Mouse (Mus musculus): ENCODE data around the gene Cacna2d3. TPM values are rescaled to one million over a fixed set of nuclear protein-coding genes. Genes with fewer than 3 reads are reported as not detected.

Cacna2d3 gene
- total and polyA plus RNA-seq, 3 experiments: 0.61 to 0.78 (median 0.70) TPM

DNA sequence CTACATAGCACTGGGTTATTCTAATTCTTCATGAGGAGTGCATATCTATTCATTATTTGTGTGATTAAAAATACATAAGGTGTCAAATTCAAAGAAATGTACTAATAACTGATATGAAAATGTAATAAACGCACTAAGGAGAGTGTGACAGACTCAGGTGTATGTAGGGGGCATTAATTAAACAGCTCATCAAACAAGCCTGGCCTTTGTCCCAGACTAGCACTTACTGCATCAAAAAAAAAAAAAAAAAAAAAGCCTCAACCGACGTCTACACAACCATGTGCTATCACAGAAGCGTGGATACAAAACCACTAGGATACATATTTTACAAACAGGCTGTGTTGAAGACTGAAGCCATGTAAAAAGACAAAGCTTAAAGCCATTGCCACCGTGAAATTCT lies 169.2 kb downstream of the Cacna2d3 start:
- Histone ChIP-seq H3K27ac (no peak overlapping the region), H3K79me2 (replicated peaks; ENCODE audit: control insufficient read depth, insufficient read depth, low read length) (no peaks in the 10 kb centered on the region), H3K4me3 (no peak overlapping the region), H3K4me1 (ENCODE audit: control insufficient read depth, insufficient read depth, low read length) (no peaks in the 10 kb centered on the region), H3K9ac (ENCODE audit: low read depth, low read length) (no peak overlapping the region), H3K36me3 (ENCODE audit: control insufficient read depth, insufficient read depth, low read length) (no peaks in the 10 kb centered on the region), H3K27me3 (ENCODE audit: control insufficient read depth, insufficient read depth, low read length) (no peaks in the 10 kb centered on the region)
- no peak for DNase-seq
- TF ChIP-seq CTCF (IDR thresholded peaks at IDR 0.05) (no peak), EP300 (IDR thresholded peaks at IDR 0.05; ENCODE audit: insufficient read depth, low read depth, low read length) (no peak), POLR2A (IDR thresholded peaks at IDR 0.05; ENCODE audit: insufficient read depth, low read depth, low read length) (no peak)
- intact Hi-C loops (cut with DNase I): no loop called here
- WGBS: 69% methylated on average over 5 of the region's 5 CpGs

DNA sequence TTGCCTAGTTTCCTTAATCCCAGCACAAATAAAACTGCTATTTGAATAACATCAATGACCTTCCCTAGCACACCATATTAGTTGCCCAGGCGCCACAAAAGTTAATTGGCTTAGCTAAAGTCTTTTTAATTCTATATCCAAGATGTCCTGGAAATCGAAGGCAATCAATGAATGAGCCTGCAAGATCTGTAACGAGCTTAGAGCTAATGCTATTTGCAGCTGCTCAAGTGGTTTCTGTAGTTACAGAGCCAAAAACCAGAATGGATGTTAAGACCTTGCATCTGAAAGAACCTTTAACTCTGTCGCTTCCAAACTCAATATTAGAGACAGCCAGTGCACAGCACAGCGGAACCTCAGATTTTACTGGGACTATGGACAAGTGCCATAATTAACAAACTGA lies 173.0 kb downstream of the Cacna2d3 start:
- TF ChIP-seq POLR2A (IDR thresholded peaks at IDR 0.05; ENCODE audit: insufficient read depth, low read depth, low read length) (no peak), EP300 (IDR thresholded peaks at IDR 0.05; ENCODE audit: insufficient read depth, low read depth, low read length) (no peak), CTCF (IDR thresholded peaks at IDR 0.05) (no peak)
- no peaks in the 10 kb centered on the region for H3K79me2 ChIP-seq (replicated peaks; ENCODE audit: control insufficient read depth, insufficient read depth, low read length)
- intact Hi-C loops (cut with DNase I): no loop called here
- H3K9ac ChIP-seq (ENCODE audit: low read depth, low read length): no peak overlapping the region
- no peaks in the 10 kb centered on the region for H3K27me3 ChIP-seq (ENCODE audit: control insufficient read depth, insufficient read depth, low read length)
- H3K4me3 ChIP-seq: no peak overlapping the region
- no peak overlapping the region for H3K27ac ChIP-seq
- no peaks in the 10 kb centered on the region for H3K4me1 ChIP-seq (ENCODE audit: control insufficient read depth, insufficient read depth, low read length)
- DNase-seq: no peak
- H3K36me3 ChIP-seq (ENCODE audit: control insufficient read depth, insufficient read depth, low read length): no peaks in the 10 kb centered on the region
- 73% methylated on average over 5 of the region's 5 CpGs for WGBS

DNA sequence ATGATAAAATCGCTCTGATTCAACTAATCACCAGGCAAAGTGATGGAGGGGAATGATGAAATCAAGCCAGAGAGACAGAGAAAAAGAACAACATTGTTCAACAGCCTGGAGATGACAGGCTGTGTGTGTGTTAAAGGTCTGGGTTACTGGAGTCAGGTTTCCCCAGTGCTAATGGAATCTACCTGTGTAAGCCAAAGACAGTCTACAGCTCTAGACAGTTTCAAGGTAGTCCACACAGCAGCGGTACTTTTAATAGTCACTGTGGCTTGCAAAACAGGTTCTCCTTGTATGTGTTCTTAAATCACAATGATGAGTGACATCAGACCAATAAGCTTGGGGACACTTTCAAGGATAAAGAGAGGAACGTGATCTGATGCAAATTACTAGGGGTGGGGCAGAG lies 191.1 kb downstream of the Cacna2d3 start:
- TF ChIP-seq POLR2A (IDR thresholded peaks at IDR 0.05; ENCODE audit: insufficient read depth, low read depth, low read length): no peak
- TF ChIP-seq CTCF (IDR thresholded peaks at IDR 0.05): no peak
- no peak for TF ChIP-seq EP300 (IDR thresholded peaks at IDR 0.05; ENCODE audit: insufficient read depth, low read depth, low read length)
- intact Hi-C loops (cut with DNase I): no loop called here
- no peak overlapping the region for H3K27ac ChIP-seq
- H3K4me3 ChIP-seq: no peak overlapping the region
- no peak overlapping the region for H3K9ac ChIP-seq (ENCODE audit: low read depth, low read length)
- no peaks in the 10 kb centered on the region for H3K4me1 ChIP-seq (ENCODE audit: control insufficient read depth, insufficient read depth, low read length)
- WGBS: 65% methylated on average over 3 of the region's 3 CpGs
- H3K79me2 ChIP-seq (replicated peaks; ENCODE audit: control insufficient read depth, insufficient read depth, low read length): no peaks in the 10 kb centered on the region
- H3K36me3 ChIP-seq (ENCODE audit: control insufficient read depth, insufficient read depth, low read length): no peaks in the 10 kb centered on the region
- DNase-seq: no peak
- H3K27me3 ChIP-seq (ENCODE audit: control insufficient read depth, insufficient read depth, low read length): no peaks in the 10 kb centered on the region

DNA sequence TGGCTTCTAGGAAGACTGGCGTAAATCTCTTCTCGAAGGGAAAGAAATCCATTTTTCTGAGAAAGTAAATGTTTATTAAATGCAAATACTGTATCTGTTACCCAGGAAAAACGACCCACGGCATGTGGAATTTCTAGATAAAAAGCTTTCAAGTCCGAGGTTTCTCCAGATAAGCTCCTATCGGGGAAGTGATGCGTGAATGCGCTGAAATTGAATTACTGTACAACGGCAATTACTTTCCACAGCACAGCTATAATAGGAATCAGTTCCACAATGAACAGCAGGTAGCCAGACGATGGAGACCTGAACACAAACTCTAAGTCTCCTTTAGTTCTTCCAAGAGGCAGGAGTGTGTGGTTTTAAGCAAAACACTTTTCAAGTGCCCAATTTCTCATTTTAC lies 193.0 kb downstream of the Cacna2d3 start:
- no peak for TF ChIP-seq EP300 (IDR thresholded peaks at IDR 0.05; ENCODE audit: insufficient read depth, low read depth, low read length)
- TF ChIP-seq CTCF (IDR thresholded peaks at IDR 0.05): no peak
- no peak for TF ChIP-seq POLR2A (IDR thresholded peaks at IDR 0.05; ENCODE audit: insufficient read depth, low read depth, low read length)
- Histone ChIP-seq H3K9ac (ENCODE audit: low read depth, low read length) (no peak overlapping the region), H3K36me3 (ENCODE audit: control insufficient read depth, insufficient read depth, low read length) (no peaks in the 10 kb centered on the region), H3K27ac (no peak overlapping the region), H3K4me1 (ENCODE audit: control insufficient read depth, insufficient read depth, low read length) (no peaks in the 10 kb centered on the region), H3K79me2 (replicated peaks; ENCODE audit: control insufficient read depth, insufficient read depth, low read length) (no peaks in the 10 kb centered on the region), H3K27me3 (ENCODE audit: control insufficient read depth, insufficient read depth, low read length) (no peaks in the 10 kb centered on the region), H3K4me3 (no peak overlapping the region)
- no peak for DNase-seq
- WGBS: 40% methylated on average over 10 of the region's 10 CpGs
- intact Hi-C loops (cut with DNase I): no loop called here

DNA sequence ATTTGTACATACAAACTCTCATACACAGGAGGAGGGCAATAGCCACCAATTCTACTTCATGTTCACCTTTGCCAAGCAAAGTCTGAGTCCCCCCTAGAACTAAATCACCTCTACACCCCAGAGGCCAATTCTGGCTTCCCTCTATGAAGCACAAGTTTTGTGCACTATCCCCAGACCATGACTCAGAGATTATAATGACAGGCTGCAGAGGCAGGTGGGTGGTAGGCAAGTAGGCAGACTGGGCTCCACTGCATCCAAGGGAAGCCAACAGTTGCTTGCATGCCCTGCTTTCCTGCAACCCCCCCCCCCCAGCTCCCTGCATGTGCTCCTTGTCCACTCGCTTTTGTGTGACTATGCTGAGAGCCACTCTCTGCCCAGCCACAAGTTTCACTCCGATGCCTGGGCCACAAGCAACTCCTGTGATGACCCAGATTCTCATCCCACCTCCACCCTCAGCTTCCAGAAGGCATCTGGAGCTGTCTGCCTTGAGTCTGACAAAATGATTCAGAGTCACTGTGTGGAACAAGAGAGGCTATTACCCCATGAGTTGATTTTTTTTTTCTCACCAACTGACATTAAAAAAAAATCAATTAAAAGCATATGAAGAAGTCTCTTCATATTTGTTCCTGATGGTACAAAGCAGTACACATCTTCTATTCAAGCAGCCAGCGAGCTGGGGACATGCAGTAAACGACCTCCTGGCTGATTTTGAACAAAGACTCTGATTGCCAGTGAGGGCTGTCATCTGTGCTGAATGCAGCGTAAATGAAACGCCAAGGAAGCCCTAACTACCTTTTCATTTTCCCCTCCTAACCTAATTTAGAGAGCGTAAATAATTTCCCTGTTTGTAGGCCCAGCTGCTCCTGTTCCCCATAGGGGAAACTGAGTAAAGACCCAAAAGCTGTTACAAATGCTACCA lies 201.7 kb downstream of the Cacna2d3 start:
- WGBS: 60% methylated on average over 7 of the region's 7 CpGs
- H3K27me3 ChIP-seq (ENCODE audit: control insufficient read depth, insufficient read depth, low read length): no peaks in the 10 kb centered on the region
- no peaks in the 10 kb centered on the region for H3K79me2 ChIP-seq (replicated peaks; ENCODE audit: control insufficient read depth, insufficient read depth, low read length)
- H3K4me1 ChIP-seq (ENCODE audit: control insufficient read depth, insufficient read depth, low read length): no peaks in the 10 kb centered on the region
- intact Hi-C loops (cut with DNase I): no loop called here
- TF ChIP-seq EP300 (IDR thresholded peaks at IDR 0.05; ENCODE audit: insufficient read depth, low read depth, low read length): no peak
- no peak for TF ChIP-seq POLR2A (IDR thresholded peaks at IDR 0.05; ENCODE audit: insufficient read depth, low read depth, low read length)
- TF ChIP-seq CTCF (IDR thresholded peaks at IDR 0.05): no peak
- no peak overlapping the region for H3K4me3 ChIP-seq
- no peak overlapping the region for H3K9ac ChIP-seq (ENCODE audit: low read depth, low read length)
- DNase-seq: no peak
- no peak overlapping the region for H3K27ac ChIP-seq
- no peaks in the 10 kb centered on the region for H3K36me3 ChIP-seq (ENCODE audit: control insufficient read depth, insufficient read depth, low read length)

DNA sequence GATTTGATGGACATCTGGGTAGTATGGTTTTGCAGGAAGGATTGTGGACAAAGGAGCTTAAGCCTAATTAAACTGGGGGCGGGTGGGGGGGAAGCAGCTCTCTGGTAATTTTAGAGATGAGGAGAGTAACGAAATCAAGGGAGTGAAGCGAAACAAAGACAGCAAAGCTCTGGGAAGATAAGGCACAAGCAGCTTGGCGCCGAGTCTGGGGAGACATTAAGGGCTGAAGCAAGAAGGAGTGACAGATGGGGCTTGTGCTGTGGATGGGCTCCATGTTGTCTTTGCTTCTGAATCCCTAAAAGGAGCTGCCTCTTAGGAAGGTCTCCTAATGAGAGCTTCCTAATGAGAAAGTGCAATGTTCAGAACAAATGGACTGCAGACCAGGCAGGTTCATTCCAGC lies 219.0 kb downstream of the Cacna2d3 start:
- H3K79me2 ChIP-seq (replicated peaks; ENCODE audit: control insufficient read depth, insufficient read depth, low read length): no peaks in the 10 kb centered on the region
- TF ChIP-seq POLR2A (IDR thresholded peaks at IDR 0.05; ENCODE audit: insufficient read depth, low read depth, low read length): no peak
- TF ChIP-seq EP300 (IDR thresholded peaks at IDR 0.05; ENCODE audit: insufficient read depth, low read depth, low read length): no peak
- no peak for TF ChIP-seq CTCF (IDR thresholded peaks at IDR 0.05)
- no peak overlapping the region for H3K9ac ChIP-seq (ENCODE audit: low read depth, low read length)
- no peak for DNase-seq
- intact Hi-C loops (cut with DNase I): no loop called here
- no peaks in the 10 kb centered on the region for H3K4me1 ChIP-seq (ENCODE audit: control insufficient read depth, insufficient read depth, low read length)
- H3K27me3 ChIP-seq (ENCODE audit: control insufficient read depth, insufficient read depth, low read length): no peaks in the 10 kb centered on the region
- 33% methylated on average over 5 of the region's 5 CpGs for WGBS
- no peak overlapping the region for H3K4me3 ChIP-seq
- no peak overlapping the region for H3K27ac ChIP-seq
- H3K36me3 ChIP-seq (ENCODE audit: control insufficient read depth, insufficient read depth, low read length): no peaks in the 10 kb centered on the region
